Mouse (Mus musculus): Measurements from ENCODE around the gene Ints6. TPM values are rescaled to one million over a fixed set of nuclear protein-coding genes. Genes with fewer than 3 reads are reported as not detected.
A peak's percentile ranks its signal among the peaks of the same experiment; 100 is the strongest.

The Ints6 gene
- polyA plus RNA-seq (2015; fragmentation: Nextera tagmentation; extraction: Ambion mirVana) = 18.4 and 22.6 TPM in 2 replicates

- Histone ChIP-seq H3K9ac (replicated peaks; ENCODE audit: low read depth, low read length) (peak within 1 kb of the TSS; percentile 93), H3K4me1 (replicated peaks; ENCODE audit: control insufficient read depth, insufficient read depth, low read length) (peaks cover 10% of the 10 kb centered on the region), H3K4me3 (replicated peaks; ENCODE audit: low read length) (peak within 1 kb of the TSS; percentile 87), H3K4me2 (ENCODE audit: low read length) (peak within 1 kb of the TSS; percentile 80), H3K27ac (ENCODE audit: low read length) (peak within 1 kb of the TSS; percentile 97), H3K9me3 (ENCODE audit: control insufficient read depth, low read length) (no peaks in the 10 kb centered on the region), H3K27me3 (replicated peaks; ENCODE audit: control insufficient read depth, insufficient read depth, low read length) (no peaks in the 10 kb centered on the region), H3K36me3 (ENCODE audit: control insufficient read depth, insufficient read depth) (no peaks in the 10 kb centered on the region; the same call in 1 of the 2 replicates)
- ATAC-seq = peak; percentile 93
- under 1% methylated on average over 72 of the region's 72 CpGs for WGBS
Observed at GRCm38 (mm10) chr14:62761036-62761881, at the start of gene Ints6. TSS of gene Ints6 (minus strand) at chr14:62761169.

- Histone ChIP-seq H3K36me3 (ENCODE audit: control insufficient read depth, insufficient read depth) (no peaks in the 10 kb centered on the region), H3K4me1 (replicated peaks; ENCODE audit: control insufficient read depth, insufficient read depth, low read length) (no peaks in the 10 kb centered on the region), H3K9ac (replicated peaks; ENCODE audit: low read depth, low read length) (no peak overlapping the region), H3K9me3 (ENCODE audit: control insufficient read depth, low read length) (no peaks in the 10 kb centered on the region), H3K27me3 (replicated peaks; ENCODE audit: control insufficient read depth, insufficient read depth, low read length) (no peaks in the 10 kb centered on the region), H3K4me3 (replicated peaks; ENCODE audit: low read length) (no peak overlapping the region), H3K4me2 (ENCODE audit: low read length) (no peak overlapping the region), H3K27ac (ENCODE audit: low read length) (no peak overlapping the region)
- 83% methylated on average over 7 of the region's 7 CpGs for WGBS
- ATAC-seq = no peak
Observed at GRCm38 (mm10) chr14:62808661-62809523, 47.9 kb upstream of the Ints6 start.

- no peak overlapping the region for H3K4me3 ChIP-seq (replicated peaks; ENCODE audit: low read length)
- no peaks in the 10 kb centered on the region for H3K4me1 ChIP-seq (replicated peaks; ENCODE audit: control insufficient read depth, insufficient read depth, low read length)
- no peaks in the 10 kb centered on the region for H3K36me3 ChIP-seq (ENCODE audit: control insufficient read depth, insufficient read depth)
- H3K27ac ChIP-seq (ENCODE audit: low read length) = no peak overlapping the region
- no peak overlapping the region for H3K4me2 ChIP-seq (ENCODE audit: low read length)
- H3K9ac ChIP-seq (replicated peaks; ENCODE audit: low read depth, low read length) = no peak overlapping the region
- H3K9me3 ChIP-seq (ENCODE audit: control insufficient read depth, low read length) = no peaks in the 10 kb centered on the region
- 77% methylated on average over 3 of the region's 3 CpGs for WGBS
- no peaks in the 10 kb centered on the region for H3K27me3 ChIP-seq (replicated peaks; ENCODE audit: control insufficient read depth, insufficient read depth, low read length)
- ATAC-seq = no peak
Observed at GRCm38 (mm10) chr14:62806921-62807320, 46.0 kb upstream of the Ints6 start.

- Histone ChIP-seq H3K4me1 (replicated peaks; ENCODE audit: control insufficient read depth, insufficient read depth, low read length) (no peaks in the 10 kb centered on the region), H3K9me3 (ENCODE audit: control insufficient read depth, low read length) (no peaks in the 10 kb centered on the region), H3K4me3 (replicated peaks; ENCODE audit: low read length) (no peak overlapping the region), H3K27ac (ENCODE audit: low read length) (no peak overlapping the region), H3K4me2 (ENCODE audit: low read length) (no peak overlapping the region), H3K9ac (replicated peaks; ENCODE audit: low read depth, low read length) (no peak overlapping the region), H3K36me3 (ENCODE audit: control insufficient read depth, insufficient read depth) (no peaks in the 10 kb centered on the region), H3K27me3 (replicated peaks; ENCODE audit: control insufficient read depth, insufficient read depth, low read length) (no peaks in the 10 kb centered on the region)
- ATAC-seq = no peak
- WGBS = 82% methylated on average over 5 of the region's 5 CpGs
Observed at GRCm38 (mm10) chr14:62803204-62803603, 42.2 kb upstream of the Ints6 start.

GRCm38 (mm10) chr14:62800791-62801190 is 39.8 kb upstream of the Ints6 start:
- no peaks in the 10 kb centered on the region for H3K4me1 ChIP-seq (replicated peaks; ENCODE audit: control insufficient read depth, insufficient read depth, low read length)
- no peak overlapping the region for H3K4me3 ChIP-seq (replicated peaks; ENCODE audit: low read length)
- H3K36me3 ChIP-seq (ENCODE audit: control insufficient read depth, insufficient read depth) = no peaks in the 10 kb centered on the region
- no peaks in the 10 kb centered on the region for H3K9me3 ChIP-seq (ENCODE audit: control insufficient read depth, low read length)
- H3K9ac ChIP-seq (replicated peaks; ENCODE audit: low read depth, low read length) = no peak overlapping the region
- ATAC-seq = no peak
- WGBS = 88% methylated on average over 3 of the region's 3 CpGs
- no peak overlapping the region for H3K4me2 ChIP-seq (ENCODE audit: low read length)
- H3K27ac ChIP-seq (ENCODE audit: low read length) = no peak overlapping the region
- H3K27me3 ChIP-seq (replicated peaks; ENCODE audit: control insufficient read depth, insufficient read depth, low read length) = no peaks in the 10 kb centered on the region

GRCm38 (mm10) chr14:62798608-62799101 is 37.7 kb upstream of the Ints6 start:
- Histone ChIP-seq H3K36me3 (ENCODE audit: control insufficient read depth, insufficient read depth) (no peaks in the 10 kb centered on the region), H3K4me2 (ENCODE audit: low read length) (no peak overlapping the region), H3K4me1 (replicated peaks; ENCODE audit: control insufficient read depth, insufficient read depth, low read length) (no peaks in the 10 kb centered on the region), H3K27ac (ENCODE audit: low read length) (no peak overlapping the region), H3K9ac (replicated peaks; ENCODE audit: low read depth, low read length) (no peak overlapping the region), H3K9me3 (ENCODE audit: control insufficient read depth, low read length) (no peaks in the 10 kb centered on the region), H3K27me3 (replicated peaks; ENCODE audit: control insufficient read depth, insufficient read depth, low read length) (no peaks in the 10 kb centered on the region), H3K4me3 (replicated peaks; ENCODE audit: low read length) (no peak overlapping the region)
- WGBS = 4% methylated on average over 4 of the region's 4 CpGs
- ATAC-seq = no peak

- Histone ChIP-seq H3K27ac (ENCODE audit: low read length) (no peak overlapping the region), H3K4me2 (ENCODE audit: low read length) (no peak overlapping the region), H3K4me1 (replicated peaks; ENCODE audit: control insufficient read depth, insufficient read depth, low read length) (no peaks in the 10 kb centered on the region), H3K9ac (replicated peaks; ENCODE audit: low read depth, low read length) (no peak overlapping the region), H3K9me3 (ENCODE audit: control insufficient read depth, low read length) (no peaks in the 10 kb centered on the region), H3K36me3 (ENCODE audit: control insufficient read depth, insufficient read depth) (no peaks in the 10 kb centered on the region), H3K27me3 (replicated peaks; ENCODE audit: control insufficient read depth, insufficient read depth, low read length) (no peaks in the 10 kb centered on the region), H3K4me3 (replicated peaks; ENCODE audit: low read length) (no peak overlapping the region)
- ATAC-seq = no peak
- WGBS = 84% methylated on average over 7 of the region's 7 CpGs
Observed at GRCm38 (mm10) chr14:62795719-62796118, 34.8 kb upstream of the Ints6 start.

GRCm38 (mm10) chr14:62789282-62789681 is 28.3 kb upstream of the Ints6 start:
- H3K4me2 ChIP-seq (ENCODE audit: low read length) = no peak overlapping the region
- no peak overlapping the region for H3K27ac ChIP-seq (ENCODE audit: low read length)
- H3K9me3 ChIP-seq (ENCODE audit: control insufficient read depth, low read length) = no peaks in the 10 kb centered on the region
- ATAC-seq = no peak
- no peaks in the 10 kb centered on the region for H3K36me3 ChIP-seq (ENCODE audit: control insufficient read depth, insufficient read depth)
- no peaks in the 10 kb centered on the region for H3K4me1 ChIP-seq (replicated peaks; ENCODE audit: control insufficient read depth, insufficient read depth, low read length)
- no peak overlapping the region for H3K4me3 ChIP-seq (replicated peaks; ENCODE audit: low read length)
- H3K27me3 ChIP-seq (replicated peaks; ENCODE audit: control insufficient read depth, insufficient read depth, low read length) = no peaks in the 10 kb centered on the region
- no peak overlapping the region for H3K9ac ChIP-seq (replicated peaks; ENCODE audit: low read depth, low read length)
- 71% methylated on average over 4 of the region's 4 CpGs for WGBS

GRCm38 (mm10) chr14:62782981-62783380 is 22.0 kb upstream of the Ints6 start:
- 90% methylated on average over 5 of the region's 5 CpGs for WGBS

More at GRCm38 (mm10) chr14:62782981-62783380, 22.0 kb upstream of the Ints6 start:
- Histone ChIP-seq H3K4me3 (replicated peaks; ENCODE audit: low read length) (no peak overlapping the region), H3K9ac (replicated peaks; ENCODE audit: low read depth, low read length) (no peak overlapping the region), H3K9me3 (ENCODE audit: control insufficient read depth, low read length) (no peaks in the 10 kb centered on the region), H3K36me3 (ENCODE audit: control insufficient read depth, insufficient read depth) (no peaks in the 10 kb centered on the region), H3K4me2 (ENCODE audit: low read length) (no peak overlapping the region), H3K27me3 (replicated peaks; ENCODE audit: control insufficient read depth, insufficient read depth, low read length) (no peaks in the 10 kb centered on the region), H3K27ac (ENCODE audit: low read length) (no peak overlapping the region), H3K4me1 (replicated peaks; ENCODE audit: control insufficient read depth, insufficient read depth, low read length) (no peaks in the 10 kb centered on the region)
- no peak for ATAC-seq
